Mouse (Mus musculus): ENCODE data around the gene Anks4b. TPM values are rescaled to one million over a fixed set of nuclear protein-coding genes. Genes with fewer than 3 reads are reported as not detected.

The Anks4b gene
- polyA plus RNA-seq, 1 experiment: not detected

DNA sequence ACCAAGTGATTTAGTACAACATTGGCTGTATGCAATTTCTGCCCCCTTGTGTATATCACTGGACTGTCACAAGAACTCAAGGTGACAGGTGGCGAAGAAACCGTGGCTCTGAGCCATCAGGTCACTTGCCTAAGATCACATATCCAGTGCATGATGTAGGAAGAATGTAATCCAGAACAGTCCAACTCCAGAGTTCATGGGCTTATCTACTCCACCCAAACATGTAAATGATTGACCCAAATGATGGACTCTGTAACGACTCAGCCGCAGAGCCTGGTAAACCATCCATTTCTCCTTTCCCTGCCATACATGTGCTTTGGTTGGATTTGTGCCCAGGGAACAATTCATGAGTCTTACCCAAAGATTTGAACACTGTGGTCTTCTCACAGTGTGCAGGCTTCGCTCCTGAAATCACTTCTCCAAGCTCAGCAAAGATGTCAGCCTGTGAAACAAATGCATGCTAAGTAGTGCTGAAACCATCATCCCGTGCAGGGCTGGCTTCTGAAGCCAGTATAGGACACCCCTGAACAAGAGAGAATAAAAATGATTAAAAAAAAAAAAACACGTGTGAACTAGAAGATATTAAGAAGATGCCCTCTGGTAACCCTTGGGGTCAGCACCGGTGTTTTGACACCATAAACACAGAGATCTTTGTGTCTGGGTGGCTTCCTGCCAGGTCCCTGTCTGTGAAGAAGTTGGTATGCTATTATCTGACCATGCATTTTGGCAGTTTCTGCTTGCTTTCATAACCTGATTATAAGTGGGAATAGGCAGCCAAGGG lies 15.9 kb downstream of the Anks4b start:
- H3K27me3 ChIP-seq (ENCODE audit: control insufficient read depth, insufficient read depth, insufficient read length): no peaks in the 10 kb centered on the region
- H3K4me3 ChIP-seq (ENCODE audit: insufficient read depth, poor library complexity, severe bottlenecking): no peak overlapping the region
- no peaks in the 10 kb centered on the region for H3K79me3 ChIP-seq (ENCODE audit: low read depth)
- no peaks in the 10 kb centered on the region for H3K79me2 ChIP-seq (ENCODE audit: control insufficient read depth, insufficient read depth)
- no peak overlapping the region for H3ac ChIP-seq (ENCODE audit: control insufficient read depth, insufficient read length, low read depth)
- TF ChIP-seq CTCF (IDR thresholded peaks at IDR 0.05; ENCODE audit: control insufficient read depth, insufficient read depth, insufficient read length) (no peak), USF1 (IDR thresholded peaks at IDR 0.05; ENCODE audit: low read depth) (no peak), MAX (IDR thresholded peaks at IDR 0.05) (no peak), FOSL1 (IDR thresholded peaks at IDR 0.05; ENCODE audit: insufficient read depth, low read length, poor library complexity, severe bottlenecking) (no peak), CEBPB (IDR thresholded peaks at IDR 0.05; ENCODE audit: low read depth) (no peak), MYOG (IDR thresholded peaks at IDR 0.05; ENCODE audit: control insufficient read depth, extremely low read depth, insufficient read length) (no peak), MYOD1 (IDR thresholded peaks at IDR 0.05; ENCODE audit: control insufficient read depth, insufficient read length, low read depth) (no peak)
- no peaks in the 10 kb centered on the region for H3K36me3 ChIP-seq (ENCODE audit: control insufficient read depth, insufficient read depth)

DNA sequence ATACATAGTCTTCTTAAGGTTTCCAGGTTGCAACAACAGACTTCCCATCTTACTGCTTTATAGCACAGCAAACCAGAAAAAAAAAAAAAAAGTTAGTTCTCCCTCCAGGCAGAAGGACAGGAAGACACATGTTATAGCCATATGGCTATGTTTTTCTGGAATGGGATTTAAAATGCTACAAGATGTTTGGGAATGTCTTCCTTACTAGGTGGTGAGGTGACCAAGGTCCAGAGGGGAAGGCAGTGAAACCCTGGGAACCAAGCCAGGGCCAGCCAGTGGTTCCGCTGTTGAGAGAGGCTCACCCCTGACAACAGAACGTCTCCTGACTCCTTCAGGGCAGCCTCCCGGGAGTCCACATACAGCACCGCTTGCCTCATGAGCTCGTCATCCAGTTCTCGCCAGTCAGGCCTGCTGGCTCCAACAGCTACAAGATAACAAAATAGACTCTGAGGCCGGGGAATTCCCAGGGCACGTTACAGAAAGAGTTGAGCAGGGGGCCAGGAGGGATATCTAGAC lies 16.6 kb downstream of the Anks4b start:
- Histone ChIP-seq H3ac (ENCODE audit: control insufficient read depth, insufficient read length, low read depth) (no peak overlapping the region), H3K27me3 (ENCODE audit: control insufficient read depth, insufficient read depth, insufficient read length) (no peaks in the 10 kb centered on the region), H3K79me2 (ENCODE audit: control insufficient read depth, insufficient read depth) (no peaks in the 10 kb centered on the region), H3K4me3 (ENCODE audit: insufficient read depth, poor library complexity, severe bottlenecking) (no peak overlapping the region), H3K36me3 (ENCODE audit: control insufficient read depth, insufficient read depth) (no peaks in the 10 kb centered on the region), H3K79me3 (ENCODE audit: low read depth) (no peaks in the 10 kb centered on the region)
- TF ChIP-seq CEBPB (IDR thresholded peaks at IDR 0.05; ENCODE audit: low read depth): no peak
- no peak for TF ChIP-seq CTCF (IDR thresholded peaks at IDR 0.05; ENCODE audit: control insufficient read depth, insufficient read depth, insufficient read length)
- no peak for TF ChIP-seq MAX (IDR thresholded peaks at IDR 0.05)
- no peak for TF ChIP-seq MYOD1 (IDR thresholded peaks at IDR 0.05; ENCODE audit: control insufficient read depth, insufficient read length, low read depth)
- no peak for TF ChIP-seq USF1 (IDR thresholded peaks at IDR 0.05; ENCODE audit: low read depth)
- no peak for TF ChIP-seq FOSL1 (IDR thresholded peaks at IDR 0.05; ENCODE audit: insufficient read depth, low read length, poor library complexity, severe bottlenecking)
- TF ChIP-seq MYOG (IDR thresholded peaks at IDR 0.05; ENCODE audit: control insufficient read depth, extremely low read depth, insufficient read length): no peak

DNA sequence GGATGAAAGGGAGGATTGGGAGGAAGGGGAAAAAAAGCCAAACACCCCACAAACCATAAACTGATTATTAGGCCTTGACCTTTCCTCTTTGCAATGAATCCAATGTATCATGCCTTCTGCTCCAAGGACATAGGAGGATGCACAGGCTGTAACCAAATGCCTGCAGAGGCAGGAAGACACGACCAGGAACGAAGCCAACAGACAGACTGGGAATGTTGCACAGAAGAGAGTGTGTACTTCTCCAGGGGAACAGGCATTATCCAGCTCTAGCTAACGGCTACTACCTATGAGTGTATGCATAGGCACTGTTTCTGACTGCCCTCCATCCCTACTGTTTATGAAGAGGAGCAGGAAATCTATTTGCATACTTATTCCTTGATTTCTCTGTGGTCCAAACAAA lies 18.5 kb downstream of the Anks4b start:
- Histone ChIP-seq H3K27me3 (ENCODE audit: control insufficient read depth, insufficient read depth, insufficient read length) (no peaks in the 10 kb centered on the region), H3ac (ENCODE audit: control insufficient read depth, insufficient read length, low read depth) (no peak overlapping the region), H3K79me3 (ENCODE audit: low read depth) (no peaks in the 10 kb centered on the region), H3K79me2 (ENCODE audit: control insufficient read depth, insufficient read depth) (no peaks in the 10 kb centered on the region), H3K4me3 (ENCODE audit: insufficient read depth, poor library complexity, severe bottlenecking) (no peak overlapping the region), H3K36me3 (ENCODE audit: control insufficient read depth, insufficient read depth) (no peaks in the 10 kb centered on the region)
- no peak for TF ChIP-seq USF1 (IDR thresholded peaks at IDR 0.05; ENCODE audit: low read depth)
- no peak for TF ChIP-seq MYOG (IDR thresholded peaks at IDR 0.05; ENCODE audit: control insufficient read depth, extremely low read depth, insufficient read length)
- no peak for TF ChIP-seq CEBPB (IDR thresholded peaks at IDR 0.05; ENCODE audit: low read depth)
- no peak for TF ChIP-seq MYOD1 (IDR thresholded peaks at IDR 0.05; ENCODE audit: control insufficient read depth, insufficient read length, low read depth)
- no peak for TF ChIP-seq MAX (IDR thresholded peaks at IDR 0.05)
- no peak for TF ChIP-seq FOSL1 (IDR thresholded peaks at IDR 0.05; ENCODE audit: insufficient read depth, low read length, poor library complexity, severe bottlenecking)
- no peak for TF ChIP-seq CTCF (IDR thresholded peaks at IDR 0.05; ENCODE audit: control insufficient read depth, insufficient read depth, insufficient read length)

DNA sequence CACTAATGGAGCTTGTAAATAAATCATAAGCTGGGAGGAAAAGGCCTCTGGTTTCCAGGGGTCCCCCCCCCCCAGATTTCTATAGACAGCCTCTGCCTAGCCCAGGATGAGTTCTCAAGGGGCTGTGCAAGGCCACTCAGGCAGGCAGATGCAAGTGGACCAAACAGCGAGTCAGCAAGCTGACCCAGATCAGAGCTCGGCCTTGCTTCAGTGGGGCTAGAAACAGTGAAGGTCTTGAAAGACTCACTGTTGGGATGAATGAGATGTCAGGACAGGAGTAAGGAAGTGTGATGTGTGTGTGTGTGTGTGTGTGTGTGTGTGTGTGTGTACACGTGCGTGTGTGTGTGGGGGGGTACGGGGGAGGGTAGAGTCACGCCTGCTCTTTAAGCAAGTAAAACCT lies 19.2 kb downstream of the Anks4b start:
- Histone ChIP-seq H3K27me3 (ENCODE audit: control insufficient read depth, insufficient read depth, insufficient read length) (no peaks in the 10 kb centered on the region), H3ac (ENCODE audit: control insufficient read depth, insufficient read length, low read depth) (no peak overlapping the region)
- no peak for TF ChIP-seq MYOG (IDR thresholded peaks at IDR 0.05; ENCODE audit: control insufficient read depth, extremely low read depth, insufficient read length)
- no peak for TF ChIP-seq MYOD1 (IDR thresholded peaks at IDR 0.05; ENCODE audit: control insufficient read depth, insufficient read length, low read depth)
- TF ChIP-seq USF1 (IDR thresholded peaks at IDR 0.05; ENCODE audit: low read depth): no peak
- no peak for TF ChIP-seq CTCF (IDR thresholded peaks at IDR 0.05; ENCODE audit: control insufficient read depth, insufficient read depth, insufficient read length)
- TF ChIP-seq CEBPB (IDR thresholded peaks at IDR 0.05; ENCODE audit: low read depth): no peak
- TF ChIP-seq FOSL1 (IDR thresholded peaks at IDR 0.05; ENCODE audit: insufficient read depth, low read length, poor library complexity, severe bottlenecking): no peak
- TF ChIP-seq MAX (IDR thresholded peaks at IDR 0.05): no peak

DNA sequence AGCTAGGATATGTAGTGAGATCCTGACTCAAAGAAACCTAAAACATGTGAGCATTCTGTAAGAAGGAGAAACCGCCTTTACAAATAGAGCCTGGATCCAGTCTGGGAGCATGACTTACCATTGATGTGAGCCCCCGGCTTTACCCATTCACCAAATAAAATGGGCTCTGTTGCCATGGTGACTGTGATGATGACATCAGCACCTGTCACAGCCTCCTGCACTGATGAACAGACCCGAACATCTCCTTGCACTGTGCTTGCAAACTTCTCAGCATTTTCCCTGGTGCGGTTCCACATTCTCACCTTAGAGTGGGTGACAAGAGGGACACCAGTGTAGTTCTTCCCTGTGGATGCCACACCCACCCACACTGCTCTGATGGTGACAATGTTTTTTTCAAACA lies 21.5 kb downstream of the Anks4b start:
- no peaks in the 10 kb centered on the region for H3K79me3 ChIP-seq (ENCODE audit: low read depth)
- no peaks in the 10 kb centered on the region for H3K27me3 ChIP-seq (ENCODE audit: control insufficient read depth, insufficient read depth, insufficient read length)
- H3K36me3 ChIP-seq (ENCODE audit: control insufficient read depth, insufficient read depth): no peaks in the 10 kb centered on the region
- TF ChIP-seq MYOD1 (IDR thresholded peaks at IDR 0.05; ENCODE audit: control insufficient read depth, insufficient read length, low read depth): no peak
- no peak for TF ChIP-seq MAX (IDR thresholded peaks at IDR 0.05)
- no peak for TF ChIP-seq CEBPB (IDR thresholded peaks at IDR 0.05; ENCODE audit: low read depth)
- no peak for TF ChIP-seq CTCF (IDR thresholded peaks at IDR 0.05; ENCODE audit: control insufficient read depth, insufficient read depth, insufficient read length)
- TF ChIP-seq FOSL1 (IDR thresholded peaks at IDR 0.05; ENCODE audit: insufficient read depth, low read length, poor library complexity, severe bottlenecking): no peak
- no peak for TF ChIP-seq MYOG (IDR thresholded peaks at IDR 0.05; ENCODE audit: control insufficient read depth, extremely low read depth, insufficient read length)
- TF ChIP-seq USF1 (IDR thresholded peaks at IDR 0.05; ENCODE audit: low read depth): no peak
- no peaks in the 10 kb centered on the region for H3K79me2 ChIP-seq (ENCODE audit: control insufficient read depth, insufficient read depth)
- H3K4me3 ChIP-seq (ENCODE audit: insufficient read depth, poor library complexity, severe bottlenecking): no peak overlapping the region
- no peak overlapping the region for H3ac ChIP-seq (ENCODE audit: control insufficient read depth, insufficient read length, low read depth)

More for the DNA sequence above, 19.2 kb downstream of the Anks4b start:
- no peaks in the 10 kb centered on the region for H3K36me3 ChIP-seq (ENCODE audit: control insufficient read depth, insufficient read depth)
- H3K79me3 ChIP-seq (ENCODE audit: low read depth): no peaks in the 10 kb centered on the region
- no peak overlapping the region for H3K4me3 ChIP-seq (ENCODE audit: insufficient read depth, poor library complexity, severe bottlenecking)
- no peaks in the 10 kb centered on the region for H3K79me2 ChIP-seq (ENCODE audit: control insufficient read depth, insufficient read depth)
